Mouse (Mus musculus): Measurements from ENCODE around the gene Pla2g6. TPM values are rescaled to one million over a fixed set of nuclear protein-coding genes. Genes with fewer than 3 reads are reported as not detected.

Pla2g6 gene
- total RNA-seq (2021): 10 to 100 TPM; 15.8 to 20.4 TPM
- long read RNA-seq, experiment 1, transcript Pla2g6-206 (17 exons, 3,018 nt): minor isoform, 9 of 56 reads
- long read RNA-seq, experiment 1, transcript Pla2g6-203 (17 exons, 2,943 nt): major isoform, 18 of 56 reads
- long read RNA-seq, experiment 1, partial matches to known transcripts: 4 of 56 reads
- long read RNA-seq, experiment 1, other reads (novel, unspliced or antisense): 19 of 56 reads
- long read RNA-seq, experiment 2, partial matches to known transcripts: 9 of 30 reads
- long read RNA-seq, experiment 2, other reads (novel, unspliced or antisense): 11 of 30 reads

GRCm38 (mm10) chr15:79328058-79328938, at the start of gene Pla2g6:
Pla2g6 (minus strand) TSS chr15:79328390.
- peak; percentile 99 for DNase-seq (ENCODE audit: low spot score)

- DNase-seq (ENCODE audit: low spot score): peak; percentile 93
Observed at GRCm38 (mm10) chr15:79377681-79378080, 49.5 kb upstream of the Pla2g6 start.

- DNase-seq (ENCODE audit: low spot score): no peak
Observed at GRCm38 (mm10) chr15:79374760-79375159, 46.6 kb upstream of the Pla2g6 start.

- DNase-seq (ENCODE audit: low spot score): no peak
Observed at GRCm38 (mm10) chr15:79370281-79370843, 42.2 kb upstream of the Pla2g6 start.

GRCm38 (mm10) chr15:79369452-79370280, 41.5 kb upstream of the Pla2g6 start:
- DNase-seq (ENCODE audit: low spot score): no peak

GRCm38 (mm10) chr15:79368861-79369440, 40.8 kb upstream of the Pla2g6 start:
- no peak for DNase-seq (ENCODE audit: low spot score)

- DNase-seq (ENCODE audit: low spot score): peak; percentile 74
Observed at GRCm38 (mm10) chr15:79368313-79368811, 40.2 kb upstream of the Pla2g6 start.

- DNase-seq (ENCODE audit: low spot score): no peak
Observed at GRCm38 (mm10) chr15:79366402-79366801, 38.2 kb upstream of the Pla2g6 start.

GRCm38 (mm10) chr15:79365068-79365467, 36.9 kb upstream of the Pla2g6 start:
- DNase-seq (ENCODE audit: low spot score): no peak

- DNase-seq (ENCODE audit: low spot score): no peak
Observed at GRCm38 (mm10) chr15:79364120-79364519, 35.9 kb upstream of the Pla2g6 start.

GRCm38 (mm10) chr15:79361023-79361422, 32.8 kb upstream of the Pla2g6 start:
- DNase-seq (ENCODE audit: low spot score): no peak

- DNase-seq (ENCODE audit: low spot score): no peak
Observed at GRCm38 (mm10) chr15:79360371-79360770, 32.2 kb upstream of the Pla2g6 start.

- no peak for DNase-seq (ENCODE audit: low spot score)
Observed at GRCm38 (mm10) chr15:79359954-79360353, 31.8 kb upstream of the Pla2g6 start.

GRCm38 (mm10) chr15:79357974-79358690, 29.9 kb upstream of the Pla2g6 start:
- no peak for DNase-seq (ENCODE audit: low spot score)

- DNase-seq (ENCODE audit: low spot score): peak; percentile 48
Observed at GRCm38 (mm10) chr15:79357036-79357911, 29.1 kb upstream of the Pla2g6 start.

- DNase-seq (ENCODE audit: low spot score): no peak
Observed at GRCm38 (mm10) chr15:79356481-79356880, 28.3 kb upstream of the Pla2g6 start.

- no peak for DNase-seq (ENCODE audit: low spot score)
Observed at GRCm38 (mm10) chr15:79354619-79355018, 26.4 kb upstream of the Pla2g6 start.

- no peak for DNase-seq (ENCODE audit: low spot score)
Observed at GRCm38 (mm10) chr15:79353690-79354305, 25.6 kb upstream of the Pla2g6 start.

- no peak for DNase-seq (ENCODE audit: low spot score)
Observed at GRCm38 (mm10) chr15:79352479-79352878, 24.3 kb upstream of the Pla2g6 start.

Data from gastrocnemius, adult 18-20 months (tissue).